Mouse (Mus musculus): ENCODE data around the gene Aurka.

- TF ChIP-seq CTCF (IDR thresholded peaks at IDR 0.05; ENCODE audit: extremely low read depth, insufficient read length, insufficient replicate concordance, low read depth, low read length) (no peak), POLR2A (IDR thresholded peaks at IDR 0.05; ENCODE audit: low read depth, low read length) (no peak)
Observed at GRCm38 (mm10) chr2:172338206-172338942, 32.0 kb downstream of the Aurka start.
